Mouse (Mus musculus) erythroblast, embryonic 14.5 days (primary cell): ENCODE data around the gene Ptf1a. TPM values are rescaled to one million over a fixed set of nuclear protein-coding genes. Genes with fewer than 3 reads are reported as not detected.

Experiments
- H3K27me3 ChIP-seq: 2 replicates; pipeline ENCODE4 v1.6.1; 2012; ENCODE audit warnings: inconsistent platforms; ENCODE audit not compliant: control insufficient read depth
- H3K36me3 ChIP-seq: 2 replicates; pipeline ENCODE4 v1.6.1; 2012; ENCODE audit warnings: mild to moderate bottlenecking, inconsistent platforms; ENCODE audit not compliant: control insufficient read depth
- H3K4me1 ChIP-seq: 2 replicates; pipeline ENCODE4 v1.6.1; 2012; ENCODE audit warnings: inconsistent platforms; ENCODE audit not compliant: control insufficient read depth
- H3K4me3 ChIP-seq: replicated peaks from 2 replicates; pipeline ENCODE3; 2012; ENCODE audit warnings: moderate library complexity, mild to moderate bottlenecking, inconsistent platforms
- H3K9me3 ChIP-seq: 2 replicates; pipeline ENCODE4 v1.6.1; 2012; ENCODE audit warnings: low read length, inconsistent platforms, mixed read lengths; ENCODE audit not compliant: control insufficient read depth
- GATA1 ChIP-seq: IDR thresholded peaks from 2 replicates; pipeline ENCODE4 v1.6.1; 2012; ENCODE audit warnings: low read length, inconsistent platforms, mixed read lengths
- TAL1 ChIP-seq: IDR thresholded peaks from 3 replicates; pipeline ENCODE4 v1.6.1; 2012; ENCODE audit warnings: low read length, inconsistent platforms, mixed read lengths
- polyA plus RNA-seq: library from polyadenylated mRNA; stranded (reverse); fragments of >175 nt; gene quantifications from 2 replicates; pipeline ENCODE4 v1.2.3, GENCODE M21; 2012

Ptf1a gene
- polyA plus RNA-seq, 1 experiment, result not detected

DNA sequence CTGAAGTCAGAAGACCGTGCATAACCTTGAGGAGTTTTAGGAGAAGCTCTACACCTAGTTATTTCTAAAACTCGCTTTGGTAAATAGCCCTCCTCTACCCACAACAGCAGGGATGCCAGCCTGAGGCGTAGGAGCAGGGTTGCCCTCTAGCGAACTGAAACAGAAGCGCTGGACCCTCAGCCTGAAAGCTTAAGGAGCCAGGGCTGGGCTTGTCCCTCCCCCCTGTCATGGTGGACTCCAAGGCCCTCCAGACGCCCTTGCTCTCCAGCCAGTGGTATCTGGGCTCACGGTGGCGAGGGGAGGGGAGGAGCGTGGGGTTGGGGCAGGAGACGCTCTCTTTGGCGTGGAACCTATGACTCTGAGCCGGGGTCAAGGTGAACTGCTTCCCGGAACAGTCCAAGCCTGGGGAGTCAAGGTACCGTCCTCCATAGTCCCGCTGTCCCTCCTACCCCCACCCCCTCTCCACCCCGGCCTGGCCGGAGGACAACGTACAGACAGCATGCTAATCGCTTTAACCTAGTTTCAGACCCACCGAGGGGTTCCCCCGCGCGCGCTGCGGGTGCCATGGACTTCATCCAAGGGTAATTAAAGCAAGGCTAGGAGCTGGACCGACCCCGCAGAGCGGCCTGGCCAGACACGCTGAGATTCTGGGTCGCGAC, 2.7 kb downstream of the Ptf1a start:
- H3K36me3 ChIP-seq, result no peaks in the 10 kb centered on the region
- no peaks in the 10 kb centered on the region for H3K9me3 ChIP-seq
- no peak overlapping the region for H3K4me3 ChIP-seq
- TF ChIP-seq TAL1, result no peak
- no peak for TF ChIP-seq GATA1
- H3K4me1 ChIP-seq, result no peaks in the 10 kb centered on the region
- H3K27me3 ChIP-seq, result peaks cover 94% of the 10 kb centered on the region

DNA sequence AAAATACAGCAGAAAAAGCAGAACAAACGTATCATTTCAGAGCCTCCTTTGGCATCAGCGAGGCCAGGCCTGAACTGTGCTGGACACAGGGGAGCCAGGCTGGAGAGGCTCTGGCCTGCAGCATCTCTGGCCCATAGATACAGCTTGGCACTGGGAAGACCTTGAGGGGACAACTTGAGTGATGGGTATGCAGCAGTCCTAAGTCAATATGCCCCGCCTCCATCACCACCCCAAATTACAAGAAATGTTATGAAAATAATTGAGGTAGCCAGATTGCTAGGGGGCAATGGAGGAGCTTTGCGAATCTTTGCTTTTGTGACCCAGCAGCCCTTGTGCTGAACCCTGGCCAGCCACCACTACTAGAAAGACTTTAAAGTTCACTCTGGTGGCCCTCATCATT, 3.8 kb downstream of the Ptf1a start:
- Histone ChIP-seq H3K4me3 (no peak overlapping the region), H3K9me3 (no peaks in the 10 kb centered on the region), H3K4me1 (no peaks in the 10 kb centered on the region), H3K36me3 (no peaks in the 10 kb centered on the region), H3K27me3 (peaks cover 94% of the 10 kb centered on the region)
- TF ChIP-seq GATA1, result no peak
- TF ChIP-seq TAL1, result no peak

DNA sequence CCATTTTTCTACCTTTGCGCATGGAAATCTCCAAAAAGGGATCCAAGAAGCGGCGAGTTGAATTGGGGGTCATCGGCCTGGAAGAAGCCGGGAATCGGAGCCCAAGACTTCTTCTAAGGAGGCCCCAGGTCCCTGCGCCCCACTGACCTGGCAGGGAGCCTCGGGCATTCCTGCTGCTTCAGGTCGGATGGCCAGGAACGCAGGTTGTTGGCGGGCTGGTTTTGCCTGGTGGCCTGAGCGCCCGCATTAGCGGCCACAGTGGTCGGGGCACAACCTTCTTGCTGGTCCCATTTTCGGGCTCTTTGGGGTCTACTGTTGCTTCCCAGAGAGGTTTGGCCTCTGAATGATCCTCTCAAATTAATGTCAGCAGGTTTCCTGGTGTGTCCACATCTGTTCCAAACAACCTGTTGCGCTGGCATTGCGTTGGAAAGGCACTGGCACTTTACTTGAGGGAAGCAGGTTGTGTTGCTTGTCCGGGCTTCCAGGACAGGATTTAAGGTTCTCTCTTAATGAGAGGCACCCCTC, 7.1 kb downstream of the Ptf1a start:
- no peaks in the 10 kb centered on the region for H3K36me3 ChIP-seq
- no peaks in the 10 kb centered on the region for H3K9me3 ChIP-seq
- H3K4me3 ChIP-seq, result no peak overlapping the region
- no peaks in the 10 kb centered on the region for H3K4me1 ChIP-seq
- H3K27me3 ChIP-seq, result peaks cover 74% of the 10 kb centered on the region
- TF ChIP-seq GATA1, result no peak
- no peak for TF ChIP-seq TAL1

DNA sequence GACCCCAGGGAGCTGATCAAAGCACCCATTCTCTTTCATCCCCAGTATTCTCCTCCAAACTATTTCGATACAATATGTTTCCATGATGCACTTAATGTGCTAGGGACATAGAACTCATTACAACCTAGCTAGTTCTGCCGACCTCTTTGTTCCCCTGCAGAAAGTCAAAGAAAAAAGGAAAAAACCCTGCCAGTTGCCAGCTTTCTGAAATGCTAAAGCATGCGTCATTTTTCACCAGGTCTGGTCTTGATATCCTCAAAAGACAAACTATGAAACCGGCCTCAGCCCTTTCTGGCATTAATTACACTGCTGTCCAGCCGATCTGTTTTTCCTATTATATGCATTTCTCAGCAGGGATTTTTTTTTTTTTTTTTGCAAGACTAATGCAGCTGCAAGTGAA, 9.8 kb downstream of the Ptf1a start:
- Histone ChIP-seq H3K4me1 (no peaks in the 10 kb centered on the region), H3K4me3 (no peak overlapping the region), H3K9me3 (no peaks in the 10 kb centered on the region), H3K36me3 (no peaks in the 10 kb centered on the region), H3K27me3 (peaks cover 52% of the 10 kb centered on the region)
- TF ChIP-seq TAL1, result no peak
- TF ChIP-seq GATA1, result no peak

DNA sequence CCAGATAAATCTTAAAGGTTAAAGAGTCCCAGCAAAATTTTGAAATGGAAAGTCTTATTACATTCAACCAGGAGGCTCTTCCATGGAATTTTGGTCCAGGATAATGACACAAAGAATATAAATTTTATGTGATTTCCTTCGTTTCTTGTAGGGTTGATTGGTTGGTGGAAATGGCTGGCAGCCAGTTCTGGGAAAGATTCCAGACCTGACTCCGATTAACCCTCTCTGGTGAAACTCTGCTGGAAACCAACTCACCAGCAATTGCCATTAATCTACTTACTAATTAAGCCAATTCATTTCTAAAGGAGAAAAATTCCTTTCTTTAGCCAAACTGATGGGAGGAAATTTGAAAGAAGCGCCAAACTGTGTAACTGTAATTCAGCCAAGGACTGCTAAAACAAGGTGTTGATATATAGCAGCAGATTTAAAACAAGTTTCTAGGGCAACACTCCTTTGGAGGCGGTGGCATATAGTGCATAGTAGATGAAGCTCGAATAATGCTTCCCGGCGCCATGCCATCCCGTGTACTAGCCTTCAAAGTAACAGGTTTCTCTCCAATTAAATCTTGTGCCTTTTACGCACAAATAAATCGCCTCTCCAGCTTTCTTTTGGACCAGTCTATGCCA, 10.5 kb downstream of the Ptf1a start:
- H3K4me3 ChIP-seq, result no peak overlapping the region
- peaks cover 45% of the 10 kb centered on the region for H3K27me3 ChIP-seq
- no peaks in the 10 kb centered on the region for H3K9me3 ChIP-seq
- no peaks in the 10 kb centered on the region for H3K4me1 ChIP-seq
- no peaks in the 10 kb centered on the region for H3K36me3 ChIP-seq
- TF ChIP-seq GATA1 (no peak), TAL1 (no peak)

DNA sequence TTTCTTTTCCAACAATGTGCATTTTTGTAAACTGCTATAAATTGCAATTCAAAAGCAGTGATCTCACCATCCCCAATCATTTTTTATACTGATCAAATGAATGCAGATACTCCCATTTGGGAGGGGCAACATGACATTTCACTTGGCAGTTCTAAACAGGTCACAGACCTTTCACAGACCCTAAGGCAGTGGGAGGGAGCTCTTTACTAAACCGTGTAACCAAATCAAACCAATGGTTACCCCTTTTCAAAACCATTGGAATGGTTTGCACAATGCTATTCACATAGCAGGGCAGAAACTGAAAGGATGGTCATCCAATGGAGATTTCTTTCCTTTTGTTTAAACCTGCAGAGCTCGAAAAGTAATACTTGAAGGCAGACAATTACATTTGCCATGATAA, 13.3 kb downstream of the Ptf1a start:
- Histone ChIP-seq H3K27me3 (peaks cover 18% of the 10 kb centered on the region), H3K9me3 (no peaks in the 10 kb centered on the region), H3K4me1 (no peaks in the 10 kb centered on the region), H3K36me3 (no peaks in the 10 kb centered on the region), H3K4me3 (no peak overlapping the region)
- TF ChIP-seq TAL1 (no peak), GATA1 (no peak)

DNA sequence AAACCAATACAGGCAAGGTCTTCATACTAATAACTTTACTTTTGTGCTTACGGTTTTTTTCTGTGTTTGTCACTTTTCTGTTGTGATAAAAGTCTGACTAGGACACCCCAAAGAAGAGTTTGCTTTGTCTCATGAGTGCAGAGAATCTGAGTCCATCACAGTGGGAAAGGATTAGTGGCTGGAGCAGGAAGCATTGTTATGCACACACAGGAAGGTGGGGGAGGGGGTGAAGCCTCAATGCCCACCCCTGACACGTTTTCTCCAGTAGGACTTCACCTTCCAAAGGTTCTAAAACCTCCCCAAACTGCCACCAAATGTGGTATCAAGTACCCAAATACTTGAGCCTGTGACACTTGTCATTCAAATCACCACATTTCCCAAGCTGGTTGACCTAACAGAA, 16.5 kb downstream of the Ptf1a start:
- peaks cover 4% of the 10 kb centered on the region; the same call in 1 of the 2 replicates for H3K27me3 ChIP-seq
- no peak overlapping the region for H3K4me3 ChIP-seq
- no peak for TF ChIP-seq GATA1
- TF ChIP-seq TAL1, result no peak
- H3K9me3 ChIP-seq, result no peaks in the 10 kb centered on the region
- H3K4me1 ChIP-seq, result no peaks in the 10 kb centered on the region
- no peaks in the 10 kb centered on the region for H3K36me3 ChIP-seq

DNA sequence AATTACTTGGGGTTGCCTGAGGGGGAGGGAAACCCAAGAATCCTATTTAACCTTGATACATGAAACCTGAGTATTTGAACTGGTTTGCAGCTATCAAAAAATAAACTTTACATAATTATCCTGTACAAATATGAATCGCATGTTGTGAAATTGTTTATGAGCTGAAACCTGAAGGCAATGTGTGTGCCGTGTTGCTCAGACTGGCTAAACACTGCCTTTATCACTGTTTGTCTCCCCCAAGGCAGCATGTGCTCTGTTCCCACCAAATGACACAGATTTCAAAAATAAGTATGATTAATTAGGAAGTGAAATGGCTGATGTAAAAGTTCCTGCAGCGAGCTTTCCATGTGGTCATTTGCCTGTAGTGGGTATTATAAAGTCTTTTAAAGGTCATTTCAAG, 44.8 kb downstream of the Ptf1a start:
- H3K4me3 ChIP-seq, result no peak overlapping the region
- H3K36me3 ChIP-seq, result no peaks in the 10 kb centered on the region
- no peaks in the 10 kb centered on the region for H3K27me3 ChIP-seq
- H3K9me3 ChIP-seq, result no peaks in the 10 kb centered on the region
- no peaks in the 10 kb centered on the region for H3K4me1 ChIP-seq
- TF ChIP-seq GATA1, result no peak
- TF ChIP-seq TAL1, result no peak

Other genes starting within 250 kb of the Ptf1a start
- gene Armc3, start 246.4 kb upstream of the Ptf1a start, polyA plus RNA-seq, result not detected in 2 replicates
- gene Msrb2, start 74.2 kb upstream of the Ptf1a start, polyA plus RNA-seq, result 0.16 and 1.1 TPM in 2 replicates
- gene 4921504E06Rik, start 108.3 kb downstream of the Ptf1a start, polyA plus RNA-seq, result not detected in 2 replicates
- 1.0 and 1.1 TPM in 2 replicates for gene Otud1, start 212.1 kb downstream of the Ptf1a start, polyA plus RNA-seq